Mouse (Mus musculus): ENCODE results near the gene Smg9. TPM values are rescaled to one million over a fixed set of nuclear protein-coding genes. Genes with fewer than 3 reads are reported as not detected.

Gene Smg9
- polyA plus RNA-seq, 1 experiment from 2014 or later = 33.4 TPM

- H3K27me3 ChIP-seq = no peaks in the 10 kb centered on the region
- no peaks in the 10 kb centered on the region for H3K9me3 ChIP-seq
- no peaks in the 10 kb centered on the region for H3K4me1 ChIP-seq
- no peak overlapping the region for H3K27ac ChIP-seq (replicated peaks)
- no peak overlapping the region for H3K9ac ChIP-seq (replicated peaks)
- H3K36me3 ChIP-seq = no peaks in the 10 kb centered on the region
- no peak overlapping the region for H3K4me2 ChIP-seq (replicated peaks)
- no peak overlapping the region for H3K4me3 ChIP-seq
- WGBS = 77% methylated on average over 10 of the region's 10 CpGs
- ATAC-seq (replicated peaks) = no peak
Measured at GRCm38 (mm10) chr7:24437981-24438380, 38.6 kb downstream of the Smg9 start.

GRCm38 (mm10) chr7:24439191-24439590 is 39.8 kb downstream of the Smg9 start:
- no peaks in the 10 kb centered on the region for H3K4me1 ChIP-seq
- H3K27ac ChIP-seq (replicated peaks) = no peak overlapping the region
- H3K36me3 ChIP-seq = no peaks in the 10 kb centered on the region
- H3K27me3 ChIP-seq = no peaks in the 10 kb centered on the region
- 79% methylated on average over 6 of the region's 6 CpGs for WGBS
- no peak overlapping the region for H3K9ac ChIP-seq (replicated peaks)
- no peaks in the 10 kb centered on the region for H3K9me3 ChIP-seq
- H3K4me2 ChIP-seq (replicated peaks) = no peak overlapping the region
- no peak for ATAC-seq (replicated peaks)
- no peak overlapping the region for H3K4me3 ChIP-seq

GRCm38 (mm10) chr7:24439891-24440290 is 40.5 kb downstream of the Smg9 start:
- Histone ChIP-seq H3K9me3 (no peaks in the 10 kb centered on the region), H3K4me2 (replicated peaks) (no peak overlapping the region), H3K27ac (replicated peaks) (no peak overlapping the region), H3K27me3 (no peaks in the 10 kb centered on the region), H3K4me3 (no peak overlapping the region), H3K4me1 (no peaks in the 10 kb centered on the region), H3K9ac (replicated peaks) (no peak overlapping the region), H3K36me3 (no peaks in the 10 kb centered on the region)
- ATAC-seq (replicated peaks) = no peak
- 79% methylated on average over 7 of the region's 7 CpGs for WGBS

DNA sequence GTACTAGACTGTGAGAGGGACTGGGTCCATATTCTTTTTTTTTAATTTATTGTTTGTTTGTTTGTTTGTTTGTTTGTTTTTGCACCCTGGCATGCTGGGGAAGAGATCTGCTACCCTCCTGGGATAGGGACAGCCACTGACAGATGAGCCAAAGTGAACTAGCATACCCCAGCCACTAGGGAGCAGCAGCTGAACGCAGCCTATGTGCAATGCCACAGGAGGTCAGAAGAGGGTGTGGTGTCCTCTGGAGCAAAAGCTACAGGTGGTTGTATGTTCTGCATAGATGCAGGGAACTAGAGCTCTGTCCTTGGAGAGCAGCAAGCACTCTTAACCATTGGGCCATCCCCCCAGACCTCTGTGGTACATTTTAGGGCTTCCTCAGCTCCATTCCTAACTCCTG is 42.4 kb downstream of the Smg9 start:
- H3K36me3 ChIP-seq = no peaks in the 10 kb centered on the region
- ATAC-seq (replicated peaks) = no peak
- no peak overlapping the region for H3K4me3 ChIP-seq
- H3K4me2 ChIP-seq (replicated peaks) = no peak overlapping the region
- no peak overlapping the region for H3K9ac ChIP-seq (replicated peaks)
- no peaks in the 10 kb centered on the region for H3K27me3 ChIP-seq
- no peaks in the 10 kb centered on the region for H3K4me1 ChIP-seq
- WGBS = 21% methylated on average over 1 of the region's 1 CpGs
- no peaks in the 10 kb centered on the region for H3K9me3 ChIP-seq
- no peak overlapping the region for H3K27ac ChIP-seq (replicated peaks)

- Histone ChIP-seq H3K9ac (replicated peaks) (no peak overlapping the region), H3K27me3 (no peaks in the 10 kb centered on the region), H3K4me3 (no peak overlapping the region), H3K36me3 (no peaks in the 10 kb centered on the region), H3K4me1 (no peaks in the 10 kb centered on the region), H3K4me2 (replicated peaks) (no peak overlapping the region), H3K27ac (replicated peaks) (no peak overlapping the region), H3K9me3 (no peaks in the 10 kb centered on the region)
- ATAC-seq (replicated peaks) = no peak
- 74% methylated on average over 8 of the region's 8 CpGs for WGBS
Measured at GRCm38 (mm10) chr7:24442313-24442712, 42.9 kb downstream of the Smg9 start.

GRCm38 (mm10) chr7:24445266-24445926 is 46.0 kb downstream of the Smg9 start:
- Histone ChIP-seq H3K9me3 (no peaks in the 10 kb centered on the region), H3K27me3 (no peaks in the 10 kb centered on the region), H3K36me3 (no peaks in the 10 kb centered on the region), H3K4me3 (no peak overlapping the region), H3K27ac (replicated peaks) (no peak overlapping the region), H3K4me1 (no peaks in the 10 kb centered on the region), H3K4me2 (replicated peaks) (no peak overlapping the region), H3K9ac (replicated peaks) (no peak overlapping the region)
- ATAC-seq (replicated peaks) = no peak
- 90% methylated on average over 9 of the region's 9 CpGs for WGBS

DNA sequence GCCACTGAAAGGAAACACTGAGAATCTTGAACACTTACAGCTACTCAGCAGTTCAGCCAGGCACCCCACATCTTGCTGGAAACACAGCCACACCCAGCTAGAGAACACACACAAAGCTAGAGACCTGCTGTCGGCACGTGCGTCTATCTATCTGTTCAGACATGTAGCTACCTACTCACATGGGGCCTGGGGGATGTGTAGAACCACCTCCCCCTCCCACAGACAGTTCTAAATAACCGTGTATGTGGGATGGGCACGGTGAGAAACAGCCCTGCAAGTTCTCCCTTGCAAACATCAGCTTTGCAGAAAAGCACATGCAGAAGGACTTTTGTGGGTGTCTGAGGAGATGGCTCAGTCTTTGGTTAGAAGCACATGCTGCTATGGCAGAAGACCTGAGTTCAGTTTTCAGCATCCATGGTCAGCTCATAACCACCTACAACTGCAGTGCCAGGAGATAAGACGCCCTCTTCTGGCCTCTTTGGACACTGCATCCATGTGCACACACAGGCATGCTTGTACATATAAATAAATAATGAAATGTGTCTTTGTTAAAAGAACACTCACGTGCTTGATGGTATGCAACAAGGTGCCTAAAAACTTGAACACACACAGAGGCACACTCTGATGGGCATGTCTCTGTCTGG is 47.4 kb downstream of the Smg9 start:
- Histone ChIP-seq H3K4me1 (no peaks in the 10 kb centered on the region), H3K27me3 (no peaks in the 10 kb centered on the region), H3K27ac (replicated peaks) (no peak overlapping the region), H3K9me3 (no peaks in the 10 kb centered on the region), H3K4me2 (replicated peaks) (no peak overlapping the region), H3K4me3 (no peak overlapping the region), H3K9ac (replicated peaks) (no peak overlapping the region), H3K36me3 (no peaks in the 10 kb centered on the region)
- no peak for ATAC-seq (replicated peaks)
- WGBS = 73% methylated on average over 7 of the region's 7 CpGs

DNA sequence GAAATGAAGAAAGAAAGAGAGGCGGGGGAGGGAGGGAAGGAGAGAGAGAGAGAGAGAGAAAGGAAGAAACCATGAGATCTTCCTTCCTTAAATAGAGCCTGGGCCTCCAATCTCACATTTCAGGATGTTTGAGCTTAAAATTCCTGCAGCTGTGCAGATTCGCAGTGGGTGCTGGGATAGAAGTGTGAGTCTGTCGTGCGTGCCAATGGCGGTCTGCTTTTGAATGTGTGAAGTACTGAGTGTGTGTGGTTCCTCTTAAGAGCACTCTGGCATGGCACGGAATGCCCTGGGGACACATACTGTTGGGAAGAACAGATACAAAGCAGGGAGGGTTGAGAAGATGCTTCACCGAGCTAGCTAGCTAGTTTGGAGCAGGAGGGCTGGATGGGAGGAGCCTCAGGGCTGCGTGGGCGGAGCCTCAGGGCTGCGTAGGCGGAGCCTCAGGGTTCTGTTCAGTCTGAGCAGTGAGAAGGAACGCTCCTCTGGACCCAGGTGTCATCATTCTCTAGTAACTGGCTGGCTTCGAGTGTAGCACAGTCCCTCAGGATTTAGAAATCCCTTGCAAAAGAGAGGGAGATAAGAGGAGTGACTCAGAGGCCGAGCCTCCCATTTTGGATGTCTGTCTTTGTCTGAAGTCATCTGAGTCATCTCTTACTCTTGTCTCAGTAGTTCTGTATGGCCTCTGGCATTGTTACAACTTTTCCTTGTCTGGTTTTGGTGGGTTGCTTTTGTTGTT is 49.5 kb downstream of the Smg9 start:
- no peaks in the 10 kb centered on the region for H3K27me3 ChIP-seq
- 63% methylated on average over 14 of the region's 14 CpGs for WGBS
- H3K9ac ChIP-seq (replicated peaks) = no peak overlapping the region
- H3K4me3 ChIP-seq = no peak overlapping the region
- ATAC-seq (replicated peaks) = no peak
- H3K4me2 ChIP-seq (replicated peaks) = no peak overlapping the region
- H3K9me3 ChIP-seq = no peaks in the 10 kb centered on the region
- H3K36me3 ChIP-seq = no peaks in the 10 kb centered on the region
- no peak overlapping the region for H3K27ac ChIP-seq (replicated peaks)
- no peaks in the 10 kb centered on the region for H3K4me1 ChIP-seq

DNA sequence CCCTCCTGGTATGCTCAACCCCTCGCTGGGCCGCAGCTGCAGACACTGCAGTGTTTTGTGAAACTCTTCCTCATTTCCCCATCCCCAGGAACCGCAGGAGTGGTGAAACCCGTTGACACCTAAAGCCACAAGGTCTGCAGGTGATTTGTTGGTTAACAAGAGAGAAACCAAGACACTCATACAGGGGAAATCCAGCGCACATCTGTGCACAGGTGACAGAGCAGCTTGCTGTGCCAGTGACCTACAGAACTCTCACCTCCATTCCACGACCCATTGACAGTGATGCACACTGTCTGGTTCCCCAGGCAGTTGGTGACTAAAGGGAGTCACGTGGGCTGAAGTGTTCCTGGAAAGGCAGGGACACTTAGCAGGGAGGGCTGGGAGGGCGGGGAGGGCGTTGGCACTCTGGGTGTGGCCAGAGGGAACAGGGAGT is 51.2 kb downstream of the Smg9 start:
- H3K36me3 ChIP-seq = no peaks in the 10 kb centered on the region
- no peak for ATAC-seq (replicated peaks)
- no peak overlapping the region for H3K4me3 ChIP-seq
- H3K27me3 ChIP-seq = no peaks in the 10 kb centered on the region
- H3K9ac ChIP-seq (replicated peaks) = no peak overlapping the region
- no peak overlapping the region for H3K27ac ChIP-seq (replicated peaks)
- no peak overlapping the region for H3K4me2 ChIP-seq (replicated peaks)
- no peaks in the 10 kb centered on the region for H3K4me1 ChIP-seq
- no peaks in the 10 kb centered on the region for H3K9me3 ChIP-seq
- WGBS = 72% methylated on average over 9 of the region's 9 CpGs

DNA sequence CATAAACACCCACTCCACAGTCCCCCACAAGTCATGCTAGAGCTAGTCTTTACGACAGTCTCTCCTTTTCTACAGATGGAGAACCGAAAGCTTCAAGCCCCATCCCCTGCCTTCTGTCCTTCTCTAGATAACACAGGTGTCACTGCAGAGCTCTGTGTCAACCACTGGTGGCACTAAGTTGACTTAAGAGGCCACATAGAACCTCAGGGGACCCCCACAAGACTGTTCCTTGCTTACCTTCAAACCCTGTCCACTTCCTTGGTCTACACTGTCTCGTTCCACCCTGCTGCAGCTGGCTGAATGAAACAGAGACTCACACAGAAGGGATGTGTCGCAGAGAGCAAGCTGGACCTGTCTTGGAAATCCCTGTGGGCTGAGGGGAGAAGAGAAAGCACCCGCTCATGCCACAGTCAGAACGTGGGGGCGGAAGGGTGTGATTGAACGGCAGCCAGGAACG is 52.5 kb downstream of the Smg9 start, which contains the start of gene Irgc1:
Irgc1 (minus strand) TSS at position 443 of the 457 bp plus-strand sequence.
- WGBS = 83% methylated on average over 9 of the region's 9 CpGs
- ATAC-seq (replicated peaks) = no peak

GRCm38 (mm10) chr7:24454199-24454598 is 54.8 kb downstream of the Smg9 start:
- Histone ChIP-seq H3K36me3 (no peaks in the 10 kb centered on the region), H3K4me1 (no peaks in the 10 kb centered on the region), H3K27me3 (no peaks in the 10 kb centered on the region), H3K4me3 (no peak overlapping the region), H3K9ac (replicated peaks) (no peak overlapping the region), H3K4me2 (replicated peaks) (no peak overlapping the region), H3K27ac (replicated peaks) (no peak overlapping the region), H3K9me3 (no peaks in the 10 kb centered on the region)
- ATAC-seq (replicated peaks) = no peak
- WGBS = 76% methylated on average over 2 of the region's 2 CpGs

More for the DNA sequence above, 52.5 kb downstream of the Smg9 start, which contains the start of gene Irgc1:
- no peaks in the 10 kb centered on the region for H3K36me3 ChIP-seq
- no peaks in the 10 kb centered on the region for H3K9me3 ChIP-seq
- no peak within 1 kb of the TSS for H3K27ac ChIP-seq (replicated peaks)
- H3K9ac ChIP-seq (replicated peaks) = no peak within 1 kb of the TSS
- no peaks in the 10 kb centered on the region for H3K27me3 ChIP-seq
- no peak within 1 kb of the TSS for H3K4me3 ChIP-seq
- H3K4me1 ChIP-seq = no peaks in the 10 kb centered on the region
- no peak within 1 kb of the TSS for H3K4me2 ChIP-seq (replicated peaks)

DNA sequence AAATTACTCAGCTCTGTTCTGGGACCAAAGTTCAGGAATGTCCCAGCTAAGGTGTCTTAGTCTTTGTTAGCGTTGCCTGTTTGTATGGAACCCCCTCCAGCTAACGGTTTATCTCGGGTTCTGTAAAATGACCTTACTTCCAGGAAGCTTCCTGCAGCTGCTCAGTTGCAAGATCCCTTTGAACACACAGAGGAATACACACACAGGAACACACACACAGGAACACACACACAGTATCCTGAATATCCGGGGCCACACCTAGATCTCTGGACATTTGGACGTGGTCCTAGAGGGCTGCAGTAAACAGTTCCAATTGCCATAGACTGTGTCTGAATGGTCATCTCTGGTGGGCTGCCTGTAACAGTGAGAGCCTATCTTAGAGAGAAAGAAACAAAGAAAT is 56.3 kb downstream of the Smg9 start:
- Histone ChIP-seq H3K4me2 (replicated peaks) (no peak overlapping the region), H3K27ac (replicated peaks) (no peak overlapping the region), H3K4me3 (no peak overlapping the region), H3K27me3 (no peaks in the 10 kb centered on the region), H3K9ac (replicated peaks) (no peak overlapping the region), H3K9me3 (no peaks in the 10 kb centered on the region), H3K36me3 (no peaks in the 10 kb centered on the region), H3K4me1 (no peaks in the 10 kb centered on the region)
- 87% methylated on average over 5 of the region's 5 CpGs for WGBS
- ATAC-seq (replicated peaks) = no peak
